Mouse (Mus musculus) CH12.LX (cell line): ENCODE measurements around the gene Slc25a15. TPM values are rescaled to one million over a fixed set of nuclear protein-coding genes. Genes with fewer than 3 reads are reported as not detected.

Experiments
- DNase-seq: peaks from one replicate; pipeline ENCODE4 v3.0.0-alpha.2; 2013; ENCODE audit errors: extremely low read depth
- H3K27ac ChIP-seq: 2 replicates; pipeline ENCODE4 v1.5.1; 2012; ENCODE audit warnings: low read depth, mild to moderate bottlenecking, control low read depth, moderate library complexity; ENCODE audit not compliant: insufficient read depth
- H3K27me3 ChIP-seq: replicated peaks from 2 replicates; pipeline ENCODE3; 2012; ENCODE audit warnings: inconsistent platforms
- H3K36me3 ChIP-seq, 2 experiments: replicated peaks in 1 of 2; 2 replicates each; pipeline versions ENCODE3 to v1.6.1; 2012; ENCODE audit warnings: inconsistent platforms in 1 of 2, low read length in 1 of 2, mild to moderate bottlenecking in 1 of 2, mixed read lengths in 1 of 2, moderate library complexity in 1 of 2; ENCODE audit not compliant: control insufficient read depth in 1 of 2, insufficient read depth in 1 of 2
- H3K4me1 ChIP-seq, 2 experiments: 2 replicates each; pipeline ENCODE4 v1.6.1; 2012; ENCODE audit warnings: inconsistent platforms in 1 of 2, moderate library complexity in 1 of 2; ENCODE audit not compliant: insufficient read depth in 2 of 2, control insufficient read depth in 1 of 2
- H3K4me2 ChIP-seq: 2 replicates; pipeline ENCODE4 v1.6.1; 2012; ENCODE audit warnings: low read depth, mild to moderate bottlenecking, control low read depth; ENCODE audit not compliant: poor library complexity, insufficient read depth, severe bottlenecking
- H3K4me3 ChIP-seq, 3 experiments: fragments of 150-350 bp in 1 of 3; sonication (generic) in 1 of 3; replicated peaks in 1 of 3; 2 replicates each; pipeline versions ENCODE3 to v1.5.1; 2011 to 2012; ENCODE audit warnings: low read depth in 2 of 3, low read length in 2 of 3, mild to moderate bottlenecking in 2 of 3, moderate library complexity in 2 of 3, control low read depth in 1 of 3, improper control_type of control experiment in 1 of 3, inconsistent platforms in 1 of 3, mixed read lengths in 1 of 3; ENCODE audit not compliant: poor library complexity in 1 of 3
- H3K79me2 ChIP-seq: replicated peaks from 2 replicates; pipeline ENCODE4 v1.6.1; 2012; ENCODE audit warnings: mild to moderate bottlenecking, moderate library complexity; ENCODE audit not compliant: control insufficient read depth, poor library complexity, insufficient read depth, severe bottlenecking; ENCODE audit errors: extremely low read depth
- H3K9ac ChIP-seq: 2 replicates; pipeline ENCODE4 v1.6.1; 2012; ENCODE audit warnings: low read depth, mild to moderate bottlenecking, control low read depth, moderate library complexity; ENCODE audit not compliant: insufficient read depth
- H3K9me3 ChIP-seq: replicated peaks from 2 replicates; pipeline ENCODE3; 2012; ENCODE audit warnings: low read length, inconsistent platforms, mixed read lengths
- BHLHE40 ChIP-seq: IDR thresholded peaks from 2 replicates; pipeline ENCODE4 v1.6.1; 2011; ENCODE audit warnings: mild to moderate bottlenecking, low read depth, low read length, improper control_type of control experiment
- CHD1 ChIP-seq: IDR thresholded peaks from 2 replicates; pipeline ENCODE4 v1.6.1; 2012; ENCODE audit warnings: low read depth, low read length, improper control_type of control experiment, inconsistent platforms
- CHD2 ChIP-seq: IDR thresholded peaks from 2 replicates; pipeline ENCODE4 v1.6.1; 2011; ENCODE audit warnings: low read length, improper control_type of control experiment
- CTCF ChIP-seq, 2 experiments: IDR thresholded peaks in 1 of 2; conservative IDR thresholded peaks in 1 of 2; 2 replicates each; pipeline ENCODE4 v1.5.1; 2011 to 2012; ENCODE audit warnings: low read depth in 2 of 2, low read length in 2 of 2, improper control_type of control experiment in 1 of 2, inconsistent platforms in 1 of 2, mild to moderate bottlenecking in 1 of 2, moderate library complexity in 1 of 2
- E2F4 ChIP-seq: IDR thresholded peaks from 2 replicates; pipeline ENCODE4 v1.6.1; 2011; ENCODE audit warnings: low read depth, low read length, improper control_type of control experiment; ENCODE audit not compliant: insufficient replicate concordance
- ELF1 ChIP-seq: IDR thresholded peaks from 2 replicates; pipeline ENCODE4 v1.6.1; 2014; ENCODE audit warnings: low read depth, mild to moderate bottlenecking, inconsistent platforms, low read length, improper control_type of control experiment
- ETS1 ChIP-seq: conservative IDR thresholded peaks from 2 replicates; pipeline ENCODE4 v1.6.1; 2012; ENCODE audit warnings: low read depth, mild to moderate bottlenecking, inconsistent platforms, low read length, improper control_type of control experiment, moderate library complexity
- GABPA ChIP-seq: IDR thresholded peaks from 2 replicates; pipeline ENCODE4 v1.6.1; 2012; ENCODE audit warnings: low read depth, low read length, improper control_type of control experiment, inconsistent platforms; ENCODE audit not compliant: insufficient replicate concordance
- HCFC1 ChIP-seq: IDR thresholded peaks from 2 replicates; pipeline ENCODE4 v1.6.1; 2012; ENCODE audit warnings: low read depth, mild to moderate bottlenecking, inconsistent platforms, low read length, improper control_type of control experiment
- JUND ChIP-seq: conservative IDR thresholded peaks from 2 replicates; pipeline ENCODE4 v1.6.1; 2011; ENCODE audit warnings: low read depth, low read length, improper control_type of control experiment
- MAZ ChIP-seq: IDR thresholded peaks from 2 replicates; pipeline ENCODE4 v1.6.1; 2012; ENCODE audit warnings: low read depth, mild to moderate bottlenecking, inconsistent platforms, low read length, improper control_type of control experiment, moderate library complexity
- MYC ChIP-seq: IDR thresholded peaks from 2 replicates; pipeline ENCODE4 v1.6.1; 2011; ENCODE audit warnings: low read depth, mild to moderate bottlenecking, improper control_type of control experiment, low read length
- PAX5 ChIP-seq: IDR thresholded peaks from 2 replicates; pipeline ENCODE4 v1.6.1; 2012; ENCODE audit warnings: low read length, inconsistent platforms, mixed read lengths
- RAD21 ChIP-seq: IDR thresholded peaks from 2 replicates; pipeline ENCODE4 v1.6.1; 2011; ENCODE audit warnings: low read depth, mild to moderate bottlenecking, low read length, improper control_type of control experiment, moderate library complexity
- SIN3A ChIP-seq: IDR thresholded peaks from 2 replicates; pipeline ENCODE4 v1.6.1; 2012; ENCODE audit warnings: low read length, improper control_type of control experiment, inconsistent platforms
- SMC3 ChIP-seq: IDR thresholded peaks from 2 replicates; pipeline ENCODE4 v1.6.1; 2011; ENCODE audit warnings: low read depth, low read length, improper control_type of control experiment
- TBP ChIP-seq: conservative IDR thresholded peaks from 2 replicates; pipeline ENCODE4 v1.6.1; 2011; ENCODE audit warnings: low read depth, low read length, improper control_type of control experiment
- USF2 ChIP-seq: conservative IDR thresholded peaks from 2 replicates; pipeline ENCODE4 v1.6.1; 2011; ENCODE audit warnings: low read depth, low read length, improper control_type of control experiment
- ZKSCAN1 ChIP-seq: IDR thresholded peaks from 2 replicates; pipeline ENCODE4 v1.6.1; 2012; ENCODE audit warnings: low read depth, inconsistent platforms, low read length, improper control_type of control experiment, borderline replicate concordance
- ZMIZ1 ChIP-seq: IDR thresholded peaks from 2 replicates; pipeline ENCODE4 v1.6.1; 2012; ENCODE audit warnings: low read depth, mild to moderate bottlenecking, inconsistent platforms, low read length, improper control_type of control experiment
- ZNF384 ChIP-seq: IDR thresholded peaks from 2 replicates; pipeline ENCODE4 v1.6.1; 2012; ENCODE audit warnings: low read depth, low read length, improper control_type of control experiment, inconsistent platforms
- dilution Hi-C: fragments of 300-500 bp; cut with MboI; formaldehyde crosslinking; loops from 2 replicates; pipeline ENCODE4 v1.14.3; 2020; ENCODE audit warnings: low sequenced_read_pairs; ENCODE audit not compliant: extremely low pct_unique_long_range_greater_than_20kb, extremely low pct_ligation_motif_present
- in situ Hi-C: fragments of 300-500 bp; cut with MboI; formaldehyde crosslinking; loops from 3 replicates; pipeline ENCODE4 v1.14.3; 2019; ENCODE audit warnings: low sequenced_read_pairs, low pct_ligation_motif_present, low pct_unique_long_range_greater_than_20kb, mixed read lengths
- polyA plus RNA-seq: library from polyadenylated mRNA; unstranded; fragments of >175 nt; gene quantifications from 2 replicates; pipeline ENCODE4 v1.2.1, GENCODE M21; 2012; ENCODE audit warnings: low read depth; ENCODE audit not compliant: insufficient read length
- total RNA-seq, 2 experiments: library from RNA; depleted of rRNA; stranded (reverse); fragments of 300-350 nt in 1 of 2; fragments of >200 nt in 1 of 2; gene quantifications; 2 replicates each; pipeline ENCODE4 v1.2.3; 2012 to 2014

Gene Slc25a15
- total and polyA plus RNA-seq, 3 experiments, result 5.6 to 10.3 (median 10.1) TPM

DNA sequence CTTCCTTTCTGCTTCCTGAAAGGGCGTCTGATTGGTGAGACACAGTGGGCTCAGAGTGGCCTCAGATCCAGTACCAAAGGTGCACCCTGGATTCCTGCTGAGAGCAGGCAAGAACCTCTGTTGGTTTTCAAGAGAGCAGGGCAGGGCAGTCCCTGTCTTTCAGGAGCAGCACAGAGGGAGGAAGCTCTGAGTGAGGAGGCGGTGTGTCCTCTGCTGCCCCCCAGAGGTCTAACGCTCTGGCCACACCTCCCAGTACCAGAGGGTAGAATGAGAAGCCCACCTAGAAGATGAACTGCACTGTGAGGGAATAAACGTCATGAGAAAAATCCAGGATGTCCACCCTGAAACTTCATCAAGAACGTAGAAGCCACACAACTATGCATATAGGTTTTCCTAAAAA is 21.5 kb downstream of the Slc25a15 start:
- no peaks in the 10 kb centered on the region for H3K9me3 ChIP-seq
- no peak overlapping the region for H3K4me2 ChIP-seq
- no peak overlapping the region for H3K4me3 ChIP-seq
- peaks cover 3 to 35% of the 10 kb centered on the region in 2 experiments for H3K36me3 ChIP-seq
- peaks cover 0 to 4% of the 10 kb centered on the region in 2 experiments; a peak in 1 of 4 replicates for H3K4me1 ChIP-seq
- in situ Hi-C loops (no loop called here), dilution Hi-C loops (no loop called here)
- no peaks in the 10 kb centered on the region for H3K27me3 ChIP-seq
- H3K27ac ChIP-seq, result no peak overlapping the region
- H3K9ac ChIP-seq, result no peak overlapping the region
- H3K79me2 ChIP-seq, result no peaks in the 10 kb centered on the region
- TF ChIP-seq GABPA, result no peak
- TF ChIP-seq CTCF (conservative IDR thresholded peaks at IDR 0.05 in 1 of 2, IDR thresholded peaks at IDR 0.05 in 1 of 2; ENCODE audit: low read depth in 2 of 2, low read length in 2 of 2), result peak; percentile 50 to 75
- peak; percentile 60 for TF ChIP-seq RAD21
- no peak for TF ChIP-seq PAX5
- no peak for TF ChIP-seq E2F4
- peak; percentile 49 for TF ChIP-seq ZNF384
- TF ChIP-seq MYC, result no peak
- TF ChIP-seq SMC3, result peak; percentile 65
- DNase-seq, result peak; percentile 38

DNA sequence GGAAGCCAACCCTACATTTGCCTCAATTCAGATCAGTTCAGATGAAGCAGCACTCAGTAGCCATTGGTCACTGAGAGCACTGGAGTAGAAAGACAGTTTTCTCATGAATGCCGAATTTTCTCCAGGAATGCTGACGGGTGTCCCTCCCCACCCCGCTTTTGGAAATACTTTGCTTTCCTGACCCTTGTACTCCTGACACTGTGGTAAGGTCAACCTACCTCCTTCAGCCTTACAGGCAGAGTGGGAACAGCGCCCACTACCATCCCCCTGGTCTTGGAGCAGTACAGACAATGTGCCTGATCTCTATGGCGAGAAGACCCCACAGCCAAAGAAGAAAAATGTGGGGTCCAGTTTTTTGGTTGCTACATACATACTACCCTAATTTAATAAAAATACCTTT is 22.1 kb downstream of the Slc25a15 start:
- Histone ChIP-seq H3K4me3 (no peak overlapping the region), H3K4me2 (no peak overlapping the region), H3K27ac (no peak overlapping the region), H3K9me3 (no peaks in the 10 kb centered on the region), H3K9ac (no peak overlapping the region), H3K79me2 (no peaks in the 10 kb centered on the region), H3K36me3 (peaks cover 2 to 29% of the 10 kb centered on the region in 2 experiments), H3K27me3 (no peaks in the 10 kb centered on the region), H3K4me1 (peaks cover 0 to 7% of the 10 kb centered on the region in 2 experiments; a peak in 2 of 4 replicates)
- in situ Hi-C loops, result no loop called here
- DNase-seq, result no peak
- TF ChIP-seq SIN3A (no peak), USF2 (no peak), ZNF384 (no peak), ETS1 (no peak), JUND (no peak), CHD2 (no peak), CHD1 (no peak), MYC (no peak), TBP (no peak), ELF1 (no peak), GABPA (no peak), CTCF (conservative IDR thresholded peaks at IDR 0.05 in 1 of 2, IDR thresholded peaks at IDR 0.05 in 1 of 2; ENCODE audit: low read depth in 2 of 2, low read length in 2 of 2) (no peak), BHLHE40 (no peak), SMC3 (no peak), MAZ (no peak), HCFC1 (no peak), ZKSCAN1 (no peak), ZMIZ1 (no peak)
- dilution Hi-C loops, result no loop called here
